Mouse (Mus musculus) heart, postnatal 14 days (tissue): Measurements from ENCODE around the gene Dpm1. TPM values are rescaled to one million over a fixed set of nuclear protein-coding genes. Genes with fewer than 3 reads are reported as not detected.

Experiments used
- DNase-seq, 2 experiments: peaks; one replicate each; pipeline ENCODE4 v3.0.0; 2021 to 2022
- intact Hi-C: fragments of 180-260 bp; cut with DNase I; formaldehyde crosslinking; loops from one replicate; pipeline ENCODE4 v1.15.1; 2025
- long read RNA-seq, 2 experiments: library from polyadenylated mRNA; stranded (forward); transcript quantifications; one replicate each; pipeline ENCODE4 v2.0.0; 2021
- total RNA-seq, 2 experiments: library from RNA; stranded (reverse); gene quantifications; 2 replicates each; pipeline ENCODE4 v1.2.3; 2021

The Dpm1 gene
- total RNA-seq, result 10 to 100 TPM; 66.1 to 73.9 TPM
- long read RNA-seq, experiment 1, transcript Dpm1-209 (9 exons, 2,293 nt), result major isoform, 53 of 59 reads
- long read RNA-seq, experiment 1, transcript Dpm1-204 (7 exons, 630 nt), result minor isoform, 5 of 59 reads
- long read RNA-seq, experiment 1, partial matches to known transcripts, result 0 of 59 reads
- long read RNA-seq, experiment 1, other reads (novel, unspliced or antisense), result 1 of 59 reads
- long read RNA-seq, experiment 2, transcript Dpm1-209 (9 exons, 2,293 nt), result major isoform, 37 of 41 reads
- long read RNA-seq, experiment 2, partial matches to known transcripts, result 0 of 41 reads
- long read RNA-seq, experiment 2, other reads (novel, unspliced or antisense), result 1 of 41 reads

DNA sequence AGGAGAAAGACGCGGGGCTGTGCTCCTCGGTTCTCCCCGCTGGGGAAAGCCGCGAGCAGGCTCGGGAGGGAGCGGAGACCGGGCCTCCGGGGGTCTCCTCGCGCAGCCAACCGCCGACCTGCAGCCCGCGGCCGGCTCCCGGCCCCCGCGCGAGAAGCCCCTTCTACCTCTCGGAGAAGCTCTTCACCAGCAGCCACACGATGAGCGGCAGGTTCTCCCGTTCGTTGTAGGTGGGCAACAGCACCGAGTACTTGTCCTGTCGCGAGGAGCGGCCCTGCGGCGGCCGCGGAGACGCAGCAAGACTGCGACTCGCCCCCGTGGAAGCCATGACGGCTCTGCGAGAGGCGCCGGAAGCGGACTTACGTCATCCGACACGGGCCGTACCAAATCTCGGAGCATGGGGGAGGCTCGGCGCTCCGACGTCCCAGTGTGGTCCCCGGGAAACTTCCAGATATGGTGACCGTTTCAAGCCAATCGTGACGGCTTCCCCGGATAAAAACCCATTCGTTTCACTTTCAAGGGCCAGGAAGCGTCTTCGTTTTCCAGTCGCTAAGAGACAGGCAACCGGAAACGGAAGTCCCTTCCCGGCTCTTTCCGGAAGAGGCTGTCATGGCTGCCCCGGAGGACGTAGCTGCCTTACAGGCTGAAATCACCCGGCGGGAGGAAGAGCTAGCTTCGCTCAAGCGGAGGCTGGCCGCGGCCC lies at the start of gene Dpm1, which contains the start of the genes Gm20716 and Mocs3:
TSS of gene Dpm1 (minus strand) at position 566 of the 703 bp plus-strand sequence.
TSS of gene Gm20716 (minus strand) at position 339 of the 703 bp plus-strand sequence.
TSS of gene Mocs3 (plus strand) at position 597 of the 703 bp plus-strand sequence.
- DNase-seq, result peak; percentile 85 to 89
- intact Hi-C loops, result no loop called here

DNA sequence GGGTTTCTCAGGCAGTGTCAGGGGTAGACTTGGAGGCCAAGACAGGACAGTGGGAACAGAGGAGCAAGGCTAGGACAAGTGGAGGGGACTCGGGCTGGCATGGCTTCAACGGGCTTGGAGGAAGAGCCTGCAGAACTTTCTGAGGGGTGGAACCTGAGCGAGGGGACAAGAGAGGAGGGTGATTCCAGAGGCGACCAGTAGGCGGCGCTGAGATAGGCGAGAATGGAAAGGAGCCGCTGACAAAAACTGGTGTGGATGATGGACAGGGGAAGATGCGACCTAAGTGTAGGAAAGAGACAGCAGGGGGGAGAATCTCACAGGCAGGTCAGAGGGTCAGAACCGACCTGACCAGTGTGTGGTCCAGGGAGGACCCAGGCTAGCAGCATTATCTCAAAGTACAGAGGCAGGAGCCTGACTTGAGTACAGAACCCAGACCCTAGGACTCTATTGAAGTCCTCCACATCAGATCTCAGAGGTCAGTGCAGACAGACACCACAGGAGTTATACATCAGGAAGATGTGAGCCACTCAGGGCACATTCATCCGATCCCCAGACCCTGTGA lies 44.1 kb upstream of the Dpm1 start:
- intact Hi-C loops, result loop anchor here (1.0 kb wide), 1 partner anchor 171 kb away; no protein-coding TSS in a partner anchor
- peak; percentile 68 to 83 for DNase-seq

DNA sequence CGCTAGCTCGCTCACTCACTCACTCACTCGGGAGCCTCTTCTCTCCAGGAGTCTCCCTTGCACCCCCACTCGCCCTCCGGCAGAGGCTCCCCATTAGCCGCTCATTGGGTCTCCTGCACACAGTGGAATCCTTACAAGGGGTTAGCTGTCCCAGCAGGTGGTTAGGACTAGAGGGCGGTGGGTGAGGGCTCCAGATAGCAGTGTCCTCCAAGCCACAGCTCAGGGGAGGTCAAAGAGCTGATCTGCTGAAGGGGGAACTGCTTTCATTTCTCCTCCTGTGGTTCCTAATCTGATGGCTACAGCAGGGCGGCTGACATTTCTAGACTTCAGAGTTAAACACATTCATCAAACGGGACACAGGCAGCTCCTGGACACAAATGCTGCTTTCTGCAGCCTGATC lies 43.0 kb upstream of the Dpm1 start:
- DNase-seq, result no peak
- intact Hi-C loops, result no loop called here

DNA sequence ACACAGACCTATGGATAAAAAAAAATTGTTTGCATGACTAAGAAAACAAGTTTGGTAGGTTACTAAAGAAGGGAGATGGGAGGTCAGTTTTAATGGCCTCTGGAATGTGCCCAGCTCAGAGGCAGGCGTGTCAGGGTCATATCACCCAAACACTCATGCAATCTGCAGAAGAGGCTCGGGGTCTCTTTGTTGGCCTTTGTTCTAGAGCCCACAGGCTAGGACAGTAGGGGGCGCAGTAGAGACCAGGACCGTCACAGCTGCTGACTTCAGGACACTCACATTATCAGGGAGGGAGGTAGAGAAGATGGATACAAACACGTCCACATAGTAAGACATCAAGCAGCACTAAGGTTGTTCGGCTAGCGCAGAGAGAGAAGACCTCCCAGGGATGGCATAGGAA lies 37.6 kb upstream of the Dpm1 start:
- intact Hi-C loops, result loop anchor here (5.0 kb wide), 1 partner anchor 154 kb away; no protein-coding TSS in a partner anchor
- DNase-seq, result peak; percentile 19 to 32

DNA sequence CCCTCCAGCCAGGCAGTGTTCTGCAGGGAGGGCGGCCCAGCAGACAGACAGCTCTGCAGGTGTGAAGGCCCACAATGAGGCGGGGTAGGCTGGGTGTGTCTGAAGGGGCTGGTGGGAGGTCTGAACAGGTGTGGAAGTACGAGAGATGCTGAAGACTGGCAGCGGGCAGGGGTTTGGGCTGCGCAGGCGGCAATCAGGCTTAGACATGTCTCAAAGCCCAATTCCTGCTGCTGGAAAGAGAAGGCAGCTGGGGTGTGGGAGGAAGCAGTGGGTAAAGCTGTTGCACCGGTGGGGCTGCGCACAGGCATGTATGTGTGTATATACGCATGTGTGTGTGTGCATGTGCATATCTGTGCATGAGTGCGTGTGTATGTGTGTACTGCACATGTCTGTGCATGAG lies 30.5 kb upstream of the Dpm1 start:
- DNase-seq, result no peak
- intact Hi-C loops, result no loop called here

DNA sequence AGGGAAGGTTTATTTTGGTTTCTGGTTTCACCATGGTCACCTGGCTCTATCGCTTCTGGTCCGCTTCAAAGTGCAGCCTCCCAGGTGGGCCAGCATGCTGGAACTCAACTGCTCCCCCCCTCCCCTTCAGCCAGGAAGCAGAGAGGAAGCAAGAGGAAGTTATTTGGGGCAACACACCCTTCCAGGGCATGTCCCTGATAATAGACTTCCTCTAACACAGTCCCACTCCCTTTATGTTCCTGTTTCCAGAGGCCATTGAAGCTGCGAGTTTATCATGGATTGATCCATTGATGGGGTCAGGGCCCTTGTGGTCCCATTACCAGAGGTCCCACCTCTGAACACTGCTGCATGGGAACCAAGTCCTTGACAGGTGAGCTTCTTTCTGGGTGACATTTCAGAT lies 29.7 kb upstream of the Dpm1 start:
- intact Hi-C loops, result no loop called here
- no peak for DNase-seq

DNA sequence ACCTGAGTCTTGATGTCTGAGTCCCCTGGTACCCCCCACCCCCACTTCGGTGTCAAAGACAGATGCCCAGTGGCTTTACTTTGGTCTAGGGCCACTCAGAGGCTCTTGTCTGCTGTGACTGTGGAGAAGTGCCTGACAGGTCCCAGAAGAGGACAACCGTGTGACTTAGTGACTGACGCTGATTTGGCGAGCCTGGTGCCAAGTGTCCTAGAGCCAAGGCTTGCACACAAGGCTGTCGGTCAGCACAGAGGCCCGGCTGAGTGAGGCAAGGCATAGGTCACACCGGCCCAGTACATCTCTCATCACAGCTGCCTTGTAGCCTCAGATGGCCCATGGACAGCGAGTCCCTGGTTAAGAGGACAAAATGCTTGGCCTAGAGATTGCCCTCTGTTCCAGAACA lies 28.7 kb upstream of the Dpm1 start:
- DNase-seq, result no peak
- intact Hi-C loops, result no loop called here

DNA sequence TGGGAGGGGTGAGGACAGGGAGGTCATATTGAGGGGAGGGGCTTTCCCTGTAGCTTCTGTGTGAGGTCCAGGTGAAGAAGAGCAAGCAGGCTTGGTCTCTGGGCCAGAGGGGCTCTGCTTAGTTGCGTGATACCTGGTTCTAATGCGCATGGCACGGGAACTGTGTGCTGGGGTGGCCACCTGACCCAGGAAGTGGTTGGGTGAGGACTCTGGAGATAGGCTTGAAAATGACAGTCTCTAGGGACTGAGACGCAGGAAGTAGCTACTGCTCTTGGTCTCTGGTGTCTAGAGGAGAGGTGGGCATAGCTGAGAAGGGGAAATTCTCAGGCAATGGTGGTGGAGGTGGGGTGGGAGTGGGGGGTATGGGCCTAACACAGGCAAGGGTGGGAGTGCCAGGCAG lies 26.8 kb upstream of the Dpm1 start:
- intact Hi-C loops, result no loop called here

DNA sequence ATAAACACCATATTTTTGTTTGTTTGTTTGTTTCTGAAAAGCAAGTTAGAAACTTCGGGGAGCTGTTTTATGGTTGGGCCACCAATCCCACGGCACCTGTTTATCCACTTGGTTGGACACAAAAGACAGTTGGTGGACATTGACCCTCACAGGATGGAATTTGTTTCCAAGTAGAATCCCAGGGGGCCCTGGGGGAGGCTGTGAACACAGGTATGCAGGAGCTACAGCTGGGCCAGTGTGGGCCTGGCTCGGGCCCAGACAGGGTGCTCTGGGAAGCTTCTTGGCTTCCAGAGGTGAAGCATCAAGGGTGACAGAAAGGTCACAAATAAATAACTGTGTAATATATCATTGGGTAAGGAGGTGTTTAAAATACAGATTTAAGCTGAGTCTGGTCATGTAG lies 26.1 kb upstream of the Dpm1 start:
- intact Hi-C loops, result no loop called here
- DNase-seq, result no peak

More for the DNA sequence above, 26.8 kb upstream of the Dpm1 start:
- DNase-seq, result no peak

DNA sequence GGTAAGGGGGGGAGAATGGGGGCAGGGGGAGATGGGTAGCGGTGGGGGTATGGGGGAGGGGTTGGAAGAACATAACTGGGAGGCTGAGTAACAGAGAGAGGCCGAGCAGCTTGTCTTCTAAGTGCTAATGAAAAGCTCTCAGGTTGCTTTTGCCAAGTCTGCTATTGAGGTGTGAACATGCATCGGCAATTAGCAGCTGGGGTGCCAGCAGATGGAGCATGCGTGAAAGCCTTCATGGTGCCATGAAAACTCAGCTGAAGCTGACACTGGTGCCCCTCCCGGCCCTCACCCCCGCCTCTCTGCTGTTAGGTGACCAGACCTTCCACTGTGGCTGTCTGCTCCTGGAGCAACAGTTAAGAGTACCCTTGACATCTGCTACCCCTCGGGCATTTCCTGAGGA lies 23.4 kb upstream of the Dpm1 start:
- intact Hi-C loops, result loop anchor here (5.0 kb wide), 1 partner anchor 378 kb away; no protein-coding TSS in a partner anchor
- DNase-seq, result no peak

DNA sequence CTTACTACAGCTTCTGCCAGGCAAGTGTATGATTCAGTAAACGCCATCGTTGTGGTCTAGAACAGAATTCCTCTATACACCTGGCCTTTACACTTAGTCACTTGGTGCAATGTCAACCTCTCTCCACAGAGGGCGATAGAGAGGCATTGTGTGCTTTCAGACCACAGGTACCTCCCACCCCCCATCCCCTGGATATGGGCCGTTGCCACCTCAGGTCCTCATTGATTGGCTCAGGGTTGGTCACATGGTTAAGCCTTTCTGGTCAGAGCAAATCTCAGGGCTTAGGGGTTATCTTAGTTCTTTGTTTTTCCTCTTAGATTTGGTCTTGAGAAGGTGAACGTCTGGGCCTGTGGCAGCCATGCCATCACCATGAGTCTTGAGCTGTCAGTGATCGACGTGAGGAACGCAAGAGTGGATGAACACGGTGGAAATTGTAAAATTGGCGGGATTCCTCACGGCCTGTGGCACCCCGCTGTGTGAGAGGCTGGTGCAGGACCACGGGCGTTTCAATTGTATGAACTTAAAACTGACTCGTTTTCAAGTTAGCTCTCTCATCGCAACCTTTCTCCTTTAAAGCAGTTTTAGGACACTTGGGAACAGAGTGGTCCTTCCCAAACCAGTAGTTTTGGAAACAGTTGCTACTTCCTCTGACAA lies 22.4 kb upstream of the Dpm1 start:
- intact Hi-C loops, result loop anchor here (5.0 kb wide), 1 partner anchor 380 kb away; no protein-coding TSS in a partner anchor
- peak in 1 of 2 experiments; percentile 19 for DNase-seq

DNA sequence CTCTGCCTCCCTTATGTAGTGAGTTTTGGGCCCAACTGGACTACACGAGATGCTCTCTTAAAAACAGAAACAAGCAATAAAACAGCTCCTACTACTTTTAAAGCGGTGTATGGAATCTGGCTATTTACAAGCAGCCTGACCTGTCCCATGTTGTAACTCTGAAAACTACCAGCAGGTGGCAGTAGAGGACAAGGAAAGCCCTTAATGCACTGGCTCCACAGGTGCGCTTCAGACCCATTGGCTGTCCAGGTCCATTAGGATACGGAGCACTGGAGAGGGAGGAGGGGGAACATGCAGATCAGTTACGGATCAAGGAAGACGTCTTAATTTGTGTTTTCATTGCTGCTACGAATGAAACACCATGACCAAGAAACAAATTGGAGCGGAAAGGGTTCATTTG lies 19.9 kb upstream of the Dpm1 start:
- intact Hi-C loops, result loop anchor here (1.0 to 5.0 kb wide), 2 partner anchors 195 to 382 kb away; no protein-coding TSS in a partner anchor
- DNase-seq, result peak; percentile 78 to 92

DNA sequence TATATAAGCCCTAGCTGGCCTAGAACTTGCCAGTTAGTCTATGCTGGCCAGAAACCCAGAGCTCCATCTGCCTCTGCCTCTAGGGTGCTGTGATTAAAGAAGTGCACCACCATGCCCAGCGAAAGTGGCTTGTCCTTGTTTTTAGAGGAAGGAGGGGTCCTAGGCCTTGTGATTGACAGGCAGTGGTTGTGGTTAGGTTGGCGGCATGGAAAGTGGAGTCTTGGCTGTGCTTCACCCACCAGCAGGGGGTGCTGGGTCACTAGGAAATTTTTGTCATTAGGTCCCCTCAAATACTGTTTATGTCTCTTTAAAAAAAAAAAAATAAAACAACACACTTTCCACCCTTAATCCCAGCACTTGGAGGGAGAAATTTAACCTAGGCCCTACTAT lies 18.5 kb upstream of the Dpm1 start:
- peak in 1 of 2 experiments; percentile 24 for DNase-seq
- intact Hi-C loops, result no loop called here

DNA sequence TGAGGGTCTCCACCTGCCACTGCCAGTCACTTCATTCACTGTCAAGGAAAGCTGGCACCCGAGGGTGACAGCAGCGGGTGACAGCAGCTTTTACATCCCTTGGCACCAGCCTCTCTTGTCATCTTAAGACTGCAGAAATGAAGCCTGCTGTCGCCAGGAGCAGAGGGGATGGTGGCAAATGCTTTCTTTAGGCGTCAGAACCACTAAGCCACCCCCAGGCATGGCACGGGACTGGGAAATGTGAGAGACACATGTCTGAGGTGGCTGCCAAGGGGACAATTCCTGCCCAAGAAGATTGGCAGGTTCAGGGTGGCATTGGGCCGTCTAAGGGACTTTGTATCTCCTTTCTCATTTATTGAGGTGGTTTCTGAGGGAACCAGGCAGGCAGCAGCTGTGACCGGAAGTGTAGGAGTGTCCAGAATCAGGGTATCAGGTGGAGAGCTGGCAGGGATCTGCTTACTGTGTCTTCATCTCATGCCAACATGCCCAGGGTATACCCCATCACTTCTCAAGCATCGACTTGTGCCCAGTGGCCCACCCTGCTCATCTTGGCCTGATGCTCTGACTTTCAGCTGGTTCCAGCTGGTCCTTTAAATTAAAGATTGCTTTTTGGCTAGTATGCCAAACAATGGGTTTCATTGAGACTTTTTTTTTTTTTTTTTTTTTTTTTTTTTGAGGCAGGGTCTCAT lies 17.9 kb upstream of the Dpm1 start:
- intact Hi-C loops, result no loop called here
- no peak for DNase-seq

DNA sequence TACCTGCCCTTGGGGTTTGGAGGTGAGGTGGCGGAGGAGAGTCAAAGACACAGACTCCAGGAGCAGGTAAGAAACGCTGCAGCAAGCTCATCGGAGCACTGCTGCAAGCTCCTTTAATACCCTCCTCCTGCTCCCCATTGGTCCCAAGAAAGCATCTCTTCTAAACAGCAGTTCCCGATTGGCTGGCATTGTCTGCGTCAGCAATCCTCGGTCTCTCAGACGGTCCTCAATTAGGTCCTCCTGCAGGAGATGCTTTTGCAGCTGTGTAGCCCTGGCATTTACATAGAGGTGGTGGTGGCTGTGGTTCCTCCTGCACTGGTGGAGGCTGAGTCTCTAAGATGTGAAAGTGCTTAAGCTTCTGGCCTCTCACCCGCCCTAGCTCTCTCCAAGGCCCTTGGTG lies 15.2 kb upstream of the Dpm1 start:
- no peak for DNase-seq
- intact Hi-C loops, result no loop called here

DNA sequence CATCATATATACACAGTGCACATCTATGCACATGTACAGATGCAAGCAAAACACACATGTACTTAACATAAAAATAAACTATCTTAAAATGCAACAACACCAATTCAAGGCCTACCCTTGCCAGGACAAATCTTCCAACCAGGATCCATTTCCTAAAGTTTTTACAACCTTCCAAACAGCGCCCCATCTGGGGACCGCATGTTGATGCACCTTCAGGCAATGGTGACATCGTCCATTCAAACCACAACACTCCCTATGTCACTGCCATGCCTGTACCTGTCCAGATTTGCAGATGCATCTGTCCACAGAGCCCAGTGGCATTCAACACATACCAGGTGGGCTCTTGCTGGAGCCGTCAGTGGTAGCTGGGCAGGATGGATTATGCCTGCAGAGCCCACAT lies 12.9 kb upstream of the Dpm1 start:
- intact Hi-C loops, result no loop called here
- DNase-seq, result no peak

DNA sequence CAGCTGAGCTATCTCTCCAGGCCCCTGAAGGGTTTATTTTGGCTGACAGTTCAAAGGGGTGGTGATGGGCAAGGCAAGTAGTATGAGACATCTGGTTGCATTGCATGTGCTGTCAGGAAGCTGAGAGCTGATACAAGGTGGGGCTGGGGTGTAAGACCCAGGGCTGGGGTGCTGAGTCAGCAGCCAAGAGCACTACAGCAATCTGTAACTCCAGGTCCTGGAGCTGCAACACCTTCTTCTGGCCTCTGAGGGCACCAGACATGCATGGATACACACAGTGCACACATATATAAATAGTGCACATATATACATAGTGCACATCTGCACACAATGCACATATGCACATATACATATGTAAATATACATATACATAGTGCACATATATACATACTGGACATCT lies 12.4 kb upstream of the Dpm1 start:
- intact Hi-C loops, result no loop called here
- no peak for DNase-seq

DNA sequence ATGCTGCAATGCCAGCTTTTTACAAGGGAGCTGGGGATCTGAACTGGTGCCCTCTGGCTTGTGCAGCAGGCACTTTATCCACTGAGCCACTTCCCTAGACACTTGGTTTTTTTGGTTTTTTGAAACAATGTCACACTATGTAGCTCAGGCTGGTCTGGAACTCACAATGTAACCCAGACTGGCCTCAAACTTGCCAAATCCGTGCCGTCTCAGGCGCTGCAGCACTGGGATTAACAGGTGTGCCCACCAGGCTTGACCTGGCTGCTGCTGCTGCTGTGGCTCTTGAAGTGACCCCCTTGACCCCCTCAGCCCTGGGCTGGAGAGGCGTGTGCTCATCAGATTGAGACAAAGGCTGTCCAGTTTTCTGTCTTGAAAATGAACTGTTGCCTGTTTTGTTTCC lies 7.9 kb upstream of the Dpm1 start:
- intact Hi-C loops, result no loop called here
- no peak for DNase-seq

DNA sequence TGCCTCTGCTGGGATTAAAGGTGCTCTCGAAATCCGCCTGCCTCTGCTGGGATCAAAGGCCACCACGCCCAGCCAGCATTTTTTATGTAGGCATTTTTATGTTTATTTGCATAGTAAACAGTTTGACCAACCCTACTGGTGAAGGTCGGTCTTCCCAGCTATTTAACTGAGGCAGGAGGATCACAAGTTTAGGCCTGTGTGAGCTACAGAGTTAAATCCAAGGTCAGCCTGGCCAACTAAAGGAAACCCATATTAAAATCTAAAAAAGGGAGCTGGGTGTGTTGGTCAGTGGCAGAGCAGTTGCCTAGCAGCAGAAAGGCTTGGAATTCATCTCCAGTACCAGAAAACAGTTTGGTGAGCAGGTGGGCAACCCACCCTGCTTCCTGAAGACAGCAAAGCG lies 2.9 kb upstream of the Dpm1 start:
- DNase-seq, result no peak
- intact Hi-C loops, result no loop called here

DNA sequence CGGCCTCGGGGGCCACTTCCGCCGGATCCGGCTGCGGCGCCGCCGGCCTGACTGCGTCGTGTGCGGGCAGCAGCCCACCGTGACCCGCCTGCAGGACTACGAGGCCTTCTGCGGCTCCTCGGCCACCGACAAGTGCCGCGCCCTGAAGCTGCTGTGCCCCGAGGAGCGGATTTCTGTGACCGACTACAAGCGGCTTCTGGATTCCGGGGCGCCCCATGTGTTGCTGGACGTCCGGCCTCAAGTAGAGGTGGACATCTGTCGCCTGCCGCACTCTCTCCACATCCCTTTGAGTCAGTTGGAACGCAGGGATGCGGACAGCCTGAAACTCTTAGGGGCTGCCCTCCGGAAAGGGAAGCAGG lies 1.1 kb upstream of the Dpm1 start:
- no peak for DNase-seq

More for the DNA sequence above, 1.1 kb upstream of the Dpm1 start:
- intact Hi-C loops, result no loop called here
